Mouse (Mus musculus): ENCODE results near the gene Rplp2. TPM values are rescaled to one million over a fixed set of nuclear protein-coding genes. Genes with fewer than 3 reads are reported as not detected.
"Not testable (repeated sequence)": the region's sequence is repeated elsewhere in the genome, so short reads cannot be mapped to it uniquely, and the experiment has no call there.

The Rplp2 gene
- polyA plus RNA-seq, 1 experiment from 2014 or later: 888 TPM

- Histone ChIP-seq H3K27ac (no peak overlapping the region), H3K27me3 (no peaks in the 10 kb centered on the region), H3K9me3 (replicated peaks) (no peaks in the 10 kb centered on the region), H3K4me2 (replicated peaks) (no peak overlapping the region), H3K36me3 (peaks cover 22% of the 10 kb centered on the region), H3K4me3 (no peak overlapping the region), H3K9ac (no peak overlapping the region), H3K4me1 (peaks cover 40% of the 10 kb centered on the region)
- no peak for ATAC-seq (ENCODE audit: low FRiP score)
- WGBS: 33% methylated on average over 6 of the region's 6 CpGs
Observed at GRCm38 (mm10) chr7:141440613-141441012, 6.6 kb upstream of the Rplp2 start.

- Histone ChIP-seq H3K9me3 (replicated peaks) (no peaks in the 10 kb centered on the region), H3K27ac (no peak overlapping the region), H3K36me3 (peaks cover 22% of the 10 kb centered on the region), H3K4me2 (replicated peaks) (no peak overlapping the region), H3K4me1 (peaks cover 32% of the 10 kb centered on the region), H3K27me3 (no peaks in the 10 kb centered on the region), H3K4me3 (no peak overlapping the region), H3K9ac (no peak overlapping the region)
- 94% methylated on average over 9 of the region's 9 CpGs for WGBS
- no peak for ATAC-seq (ENCODE audit: low FRiP score)
Observed at GRCm38 (mm10) chr7:141441460-141441859, 5.7 kb upstream of the Rplp2 start.

DNA sequence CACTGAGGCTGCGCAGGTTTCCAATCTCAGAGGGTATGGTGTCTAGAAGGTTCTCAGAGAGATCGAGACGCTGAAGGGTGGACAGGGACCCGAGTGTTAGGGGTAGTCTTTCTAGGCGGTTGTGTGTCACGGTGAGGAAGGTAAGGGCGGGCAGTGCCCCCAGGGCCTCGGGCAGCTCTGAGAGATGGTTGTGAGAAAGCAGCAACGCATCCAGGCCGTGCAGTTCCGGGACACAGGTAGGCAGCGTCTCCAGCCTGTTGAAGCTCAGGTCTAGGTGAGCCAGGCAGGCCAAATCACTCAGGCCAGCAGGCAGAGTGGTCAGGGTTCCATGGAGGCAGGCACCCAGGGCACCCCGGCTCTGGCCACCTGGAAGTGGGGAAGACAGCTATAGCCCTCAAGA lies 5.0 kb upstream of the Rplp2 start:
- H3K27ac ChIP-seq: no peak overlapping the region
- no peaks in the 10 kb centered on the region for H3K9me3 ChIP-seq (replicated peaks)
- peak overlapping the region; percentile 72; the same call in 1 of the 2 replicates for H3K4me2 ChIP-seq (replicated peaks)
- H3K4me3 ChIP-seq: peak overlapping the region; percentile 39; the same call in 1 of the 2 replicates
- H3K4me1 ChIP-seq: peaks cover 25% of the 10 kb centered on the region
- ATAC-seq (ENCODE audit: low FRiP score): no peak
- H3K9ac ChIP-seq: peak overlapping the region; percentile 32
- 94% methylated on average over 13 of the region's 13 CpGs for WGBS
- no peaks in the 10 kb centered on the region for H3K27me3 ChIP-seq
- H3K36me3 ChIP-seq: peaks cover 22% of the 10 kb centered on the region

GRCm38 (mm10) chr7:141443081-141443821 lies 3.9 kb upstream of the Rplp2 start:
- WGBS: 27% methylated on average over 12 of the region's 12 CpGs
- no peak overlapping the region; the same call in 1 of the 2 replicates for H3K27ac ChIP-seq
- H3K9me3 ChIP-seq (replicated peaks): no peaks in the 10 kb centered on the region
- H3K4me1 ChIP-seq: peaks cover 24% of the 10 kb centered on the region
- peak overlapping the region; percentile 55 for H3K9ac ChIP-seq
- peaks cover 20% of the 10 kb centered on the region for H3K36me3 ChIP-seq
- no peak for ATAC-seq (ENCODE audit: low FRiP score)
- H3K4me2 ChIP-seq (replicated peaks): peak overlapping the region; percentile 72
- H3K4me3 ChIP-seq: peak overlapping the region; percentile 39
- H3K27me3 ChIP-seq: no peaks in the 10 kb centered on the region

GRCm38 (mm10) chr7:141443828-141444237 lies 3.3 kb upstream of the Rplp2 start, which contains the start of gene Pidd1:
Gene Pidd1 (minus strand): TSS chr7:141444025.
- H3K27ac ChIP-seq: no peak within 1 kb of the TSS; the same call in 1 of the 2 replicates
- H3K36me3 ChIP-seq: peaks cover 20% of the 10 kb centered on the region
- H3K27me3 ChIP-seq: no peaks in the 10 kb centered on the region
- H3K4me1 ChIP-seq: peaks cover 30% of the 10 kb centered on the region
- H3K9ac ChIP-seq: peak within 1 kb of the TSS; percentile 55
- H3K4me2 ChIP-seq (replicated peaks): peak within 1 kb of the TSS; percentile 72
- no peak for ATAC-seq (ENCODE audit: low FRiP score)
- under 1% methylated on average over 25 of the region's 25 CpGs for WGBS
- H3K4me3 ChIP-seq: peak within 1 kb of the TSS; percentile 39
- no peaks in the 10 kb centered on the region for H3K9me3 ChIP-seq (replicated peaks)

GRCm38 (mm10) chr7:141446374-141446773 lies 796 bp upstream of the Rplp2 start:
- 92% methylated on average over 3 of the region's 3 CpGs for WGBS
- H3K4me3 ChIP-seq, H3K27ac ChIP-seq: not testable (repeated sequence)

GRCm38 (mm10) chr7:141451928-141452327 lies 4.8 kb downstream of the Rplp2 start:
- H3K9ac ChIP-seq: no peak overlapping the region
- no peaks in the 10 kb centered on the region for H3K9me3 ChIP-seq (replicated peaks)
- peaks cover 35% of the 10 kb centered on the region for H3K36me3 ChIP-seq
- no peak overlapping the region for H3K27ac ChIP-seq
- H3K4me2 ChIP-seq (replicated peaks): no peak overlapping the region
- no peak overlapping the region for H3K4me3 ChIP-seq
- ATAC-seq (ENCODE audit: low FRiP score): no peak
- peaks cover 27% of the 10 kb centered on the region for H3K4me1 ChIP-seq
- 0 out of 2 replicates have a peak, but pooled peaks cover 4% of the 10 kb centered on the region for H3K27me3 ChIP-seq

More at GRCm38 (mm10) chr7:141446374-141446773, 796 bp upstream of the Rplp2 start:
- Histone ChIP-seq H3K4me1 (peaks cover 32% of the 10 kb centered on the region), H3K36me3 (peaks cover 27% of the 10 kb centered on the region)
- H3K4me2 ChIP-seq (replicated peaks); H3K9me3 ChIP-seq (replicated peaks); H3K9ac ChIP-seq; ATAC-seq (ENCODE audit: low FRiP score); H3K27me3 ChIP-seq: not testable (repeated sequence)

DNA sequence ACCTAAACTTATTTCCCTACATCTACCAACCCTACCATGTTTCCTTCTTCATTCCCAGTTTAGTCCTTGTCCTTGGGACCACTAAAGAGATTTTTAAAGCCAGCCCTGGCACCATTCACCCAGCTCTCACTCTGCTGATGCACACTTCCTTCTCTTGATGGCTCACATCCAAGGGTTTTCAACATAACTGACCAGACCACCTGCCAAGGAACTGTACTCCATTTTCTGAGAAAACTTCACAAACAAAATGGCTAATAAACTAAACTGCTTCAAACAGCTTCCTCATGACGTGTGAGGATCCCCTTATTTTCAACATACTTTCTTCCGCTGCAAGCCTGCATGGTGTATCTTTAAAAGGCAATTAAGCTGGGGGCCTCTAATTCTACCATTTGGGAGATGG lies 6.5 kb downstream of the Rplp2 start:
- Histone ChIP-seq H3K4me3 (no peak overlapping the region), H3K27me3 (peaks cover 17% of the 10 kb centered on the region), H3K27ac (no peak overlapping the region), H3K4me1 (peaks cover 21% of the 10 kb centered on the region), H3K36me3 (peaks cover 35% of the 10 kb centered on the region), H3K9me3 (replicated peaks) (no peaks in the 10 kb centered on the region), H3K9ac (no peak overlapping the region), H3K4me2 (replicated peaks) (no peak overlapping the region)
- ATAC-seq (ENCODE audit: low FRiP score): no peak
- WGBS: 83% methylated on average over 2 of the region's 2 CpGs

- ATAC-seq (ENCODE audit: low FRiP score): peak; percentile 81
- Histone ChIP-seq H3K9me3 (replicated peaks) (no peaks in the 10 kb centered on the region), H3K4me2 (replicated peaks) (peak within 1 kb of the TSS; percentile 89), H3K9ac (peak within 1 kb of the TSS; percentile 63), H3K27me3 (peaks cover 31% of the 10 kb centered on the region), H3K4me3 (peak within 1 kb of the TSS; percentile 59), H3K36me3 (peaks cover 25% of the 10 kb centered on the region), H3K27ac (peak within 1 kb of the TSS; percentile 52), H3K4me1 (peaks cover 17% of the 10 kb centered on the region)
- WGBS: under 1% methylated on average over 45 of the region's 45 CpGs
Observed at GRCm38 (mm10) chr7:141454967-141455551, 7.9 kb downstream of the Rplp2 start, which contains the start of gene Pnpla2. Gene Pnpla2 (plus strand): TSS chr7:141455198.

GRCm38 (mm10) chr7:141455610-141456314 lies 8.6 kb downstream of the Rplp2 start:
- peak; percentile 42 for ATAC-seq (ENCODE audit: low FRiP score)
- Histone ChIP-seq H3K4me3 (peak overlapping the region; percentile 59), H3K4me1 (peaks cover 17% of the 10 kb centered on the region), H3K9ac (peak overlapping the region; percentile 63), H3K36me3 (peaks cover 19% of the 10 kb centered on the region), H3K4me2 (replicated peaks) (peak overlapping the region; percentile 89), H3K27ac (peak overlapping the region; percentile 52; the same call in 1 of the 2 replicates), H3K27me3 (peaks cover 38% of the 10 kb centered on the region), H3K9me3 (replicated peaks) (no peaks in the 10 kb centered on the region)
- 2% methylated on average over 23 of the region's 23 CpGs for WGBS

DNA sequence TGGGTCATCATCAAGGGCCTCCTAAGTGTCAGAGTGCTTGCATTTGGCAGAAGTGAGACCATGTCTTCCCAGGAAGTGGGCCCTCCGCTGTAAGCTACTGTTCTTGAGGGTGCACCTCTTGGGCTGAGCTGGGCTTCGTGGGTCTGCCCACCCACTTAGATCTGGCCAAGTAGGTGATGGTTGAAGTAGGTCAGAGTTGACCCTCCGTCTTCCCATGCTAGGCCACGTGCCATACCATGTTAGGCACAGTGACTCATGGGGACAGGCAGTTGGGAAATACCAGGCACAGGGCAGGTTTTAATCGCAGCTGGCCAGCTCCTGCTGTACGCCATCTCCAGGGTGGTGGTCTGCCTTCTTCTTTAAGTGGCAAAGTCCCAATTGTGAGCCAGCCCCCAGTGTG lies 9.6 kb downstream of the Rplp2 start:
- 95% methylated on average over 6 of the region's 6 CpGs for WGBS
- Histone ChIP-seq H3K9me3 (replicated peaks) (no peaks in the 10 kb centered on the region), H3K27ac (no peak overlapping the region), H3K4me2 (replicated peaks) (no peak overlapping the region; the same call in 1 of the 2 replicates), H3K9ac (no peak overlapping the region), H3K4me1 (peaks cover 20% of the 10 kb centered on the region), H3K27me3 (peaks cover 48% of the 10 kb centered on the region), H3K4me3 (no peak overlapping the region), H3K36me3 (peaks cover 9% of the 10 kb centered on the region)
- ATAC-seq (ENCODE audit: low FRiP score): no peak

DNA sequence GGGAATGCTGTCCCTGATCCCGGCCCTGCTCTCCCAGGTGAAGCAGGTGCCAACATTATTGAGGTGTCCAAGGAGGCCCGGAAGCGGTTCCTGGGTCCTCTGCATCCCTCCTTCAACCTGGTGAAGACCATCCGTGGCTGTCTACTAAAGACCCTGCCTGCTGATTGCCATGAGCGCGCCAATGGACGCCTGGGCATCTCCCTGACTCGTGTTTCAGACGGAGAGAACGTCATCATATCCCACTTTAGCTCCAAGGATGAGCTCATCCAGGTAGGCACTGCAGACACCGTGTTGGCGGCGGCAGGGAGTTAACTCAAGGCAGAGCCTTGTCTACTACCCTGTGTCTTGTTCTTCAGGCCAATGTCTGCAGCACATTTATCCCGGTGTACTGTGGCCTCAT lies 10.1 kb downstream of the Rplp2 start:
- no peak for ATAC-seq (ENCODE audit: low FRiP score)
- Histone ChIP-seq H3K27me3 (peaks cover 53% of the 10 kb centered on the region), H3K4me3 (no peak overlapping the region)

More for the DNA sequence above, 10.1 kb downstream of the Rplp2 start:
- H3K9me3 ChIP-seq (replicated peaks): no peaks in the 10 kb centered on the region
- no peak overlapping the region for H3K9ac ChIP-seq
- 91% methylated on average over 14 of the region's 14 CpGs for WGBS
- H3K4me2 ChIP-seq (replicated peaks): no peak overlapping the region
- no peak overlapping the region for H3K27ac ChIP-seq
- peaks cover 4% of the 10 kb centered on the region; the same call in 1 of the 2 replicates for H3K36me3 ChIP-seq
- peaks cover 25% of the 10 kb centered on the region for H3K4me1 ChIP-seq

All from hindbrain, embryonic 12.5 days (tissue).